In the genomic region with DNA sequence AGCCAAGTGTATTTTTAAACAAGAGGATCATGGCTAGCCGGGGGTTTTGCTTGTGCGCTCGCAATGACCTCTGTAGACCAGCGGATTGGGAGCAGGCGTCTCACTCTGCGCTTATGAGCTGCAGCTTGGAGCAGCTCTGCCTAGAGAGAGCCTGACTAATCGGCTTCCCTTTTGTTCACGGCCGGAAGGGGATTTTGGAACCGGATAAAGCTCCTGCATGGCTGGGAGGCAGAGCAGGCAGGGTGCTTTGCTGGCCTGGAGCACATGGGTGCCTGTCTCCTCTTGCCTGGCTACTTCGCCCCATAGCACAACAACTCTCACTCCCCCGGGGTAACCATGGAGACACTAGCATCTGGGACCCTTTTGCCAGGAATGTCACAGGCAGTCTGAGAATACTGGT, we compare ENCODE assay signal across 9 mouse cellular contexts.
DNase-seq lines count a peak whose midpoint lies in the region; ATAC-seq and TF ChIP-seq lines count a peak whose summit lies in the region.
"Had no signal": no experiment of that assay in that cellular context is flagged by ENCODE, and none has a peak within 500 bp of the region (broad histone marks: within the 10 kb centered on the region; RNA-seq: fewer than 3 reads in every experiment).

No protein-coding gene starts in this region.

- no peaks in the 10 kb centered on the region for H3K9me3 ChIP-seq in heart, postnatal 0 days (replicated peaks; ENCODE audit: control insufficient read depth, low read length)
- no peaks in the 10 kb centered on the region for H3K9me3 ChIP-seq in midbrain, embryonic 13.5 days
- H3K9me3 ChIP-seq: embryonic facial prominence, embryonic 12.5 days had no signal

- no peak for TF ChIP-seq CTCF in heart, postnatal 0 days (IDR thresholded peaks at IDR 0.05; ENCODE audit: low read depth)

- 0 out of 2 replicates have a peak, but pooled peaks have one; percentile 33 for ATAC-seq in heart, postnatal 0 days (ENCODE audit: insufficient read depth, low read depth)
- peak; percentile 77 for ATAC-seq in midbrain, embryonic 13.5 days

- no peak overlapping the region for H3K4me2 ChIP-seq in heart, postnatal 0 days (ENCODE audit: low read depth, low read length)
- no peak overlapping the region for H3K4me2 ChIP-seq in midbrain, embryonic 13.5 days (replicated peaks)
- H3K4me2 ChIP-seq: embryonic facial prominence, embryonic 12.5 days had no signal

- no peak for TF ChIP-seq EP300 in heart, postnatal 0 days (IDR thresholded peaks at IDR 0.05; ENCODE audit: low read depth)

- H3K9ac ChIP-seq in heart, postnatal 0 days (replicated peaks; ENCODE audit: low read depth, low read length) = no peak overlapping the region
- H3K9ac ChIP-seq in midbrain, embryonic 13.5 days (replicated peaks) = no peak overlapping the region
- H3K9ac ChIP-seq: embryonic facial prominence, embryonic 12.5 days had no signal

- no peak overlapping the region for H3K4me3 ChIP-seq in heart, postnatal 0 days (ENCODE audit: low read depth, low read length)
- no peak overlapping the region for H3K4me3 ChIP-seq in midbrain, embryonic 13.5 days (replicated peaks)
- H3K4me3 ChIP-seq: embryonic facial prominence, embryonic 12.5 days had no signal

- peaks cover 16% of the 10 kb centered on the region for H3K4me1 ChIP-seq in heart, postnatal 0 days (ENCODE audit: control insufficient read depth, insufficient read depth)
- H3K4me1 ChIP-seq in midbrain, embryonic 13.5 days (replicated peaks) = peaks cover 40% of the 10 kb centered on the region

- no peaks in the 10 kb centered on the region for H3K36me3 ChIP-seq in heart, postnatal 0 days (replicated peaks; ENCODE audit: control insufficient read depth, insufficient read depth, low read length)
- no peaks in the 10 kb centered on the region; the same call in 1 of the 2 replicates for H3K36me3 ChIP-seq in midbrain, embryonic 13.5 days
- H3K36me3 ChIP-seq: embryonic facial prominence, embryonic 12.5 days had no signal

- WGBS in heart, postnatal 0 days = 30% methylated on average over 12 of the region's 12 CpGs
- 9% methylated on average over 12 of the region's 12 CpGs for WGBS in midbrain, embryonic 13.5 days

- DNase-seq in adrenal gland, adult 2 months = peak; percentile 11
- no peak for DNase-seq in adrenal gland, adult 18-20 months (ENCODE audit: low spot score in 2 of 2)
- DNase-seq in kidney, postnatal 25 days = peak; percentile 19 to 50
- no peak for DNase-seq in kidney, adult 9 months
- DNase-seq in heart, postnatal 0 days (ENCODE audit: low spot score) = peak; percentile 13
- DNase-seq in frontal cortex, postnatal 10 days (ENCODE audit: low spot score in 2 of 2) = no peak
- DNase-seq in liver = no peak

- H3K27me3 ChIP-seq in heart, postnatal 0 days (ENCODE audit: control insufficient read depth, insufficient read depth, low read length) = no peaks in the 10 kb centered on the region
- peaks cover 61% of the 10 kb centered on the region for H3K27me3 ChIP-seq in midbrain, embryonic 13.5 days
- H3K27me3 ChIP-seq: embryonic facial prominence, embryonic 12.5 days had no signal

- no peak overlapping the region for H3K27ac ChIP-seq in heart, postnatal 0 days (ENCODE audit: low read depth)
- no peak overlapping the region for H3K27ac ChIP-seq in midbrain, embryonic 13.5 days
- H3K27ac ChIP-seq: embryonic facial prominence, embryonic 12.5 days had no signal

Comparison
In these comparisons a context has a peak if more than half of its experiments do, and no peak if none do; other contexts are left out.
1. DNase-seq: peak in adrenal gland, adult 2 months (single experiment), kidney, postnatal 25 days (2 of 2) and heart, postnatal 0 days (single experiment); none in adrenal gland, adult 18-20 months (0 of 2), kidney, adult 9 months (single experiment), frontal cortex, postnatal 10 days (0 of 2) and liver (single experiment).